Mouse (Mus musculus) heart, embryonic 14.5 days (tissue): Measurements from ENCODE around the gene 9230104L09Rik. TPM values are rescaled to one million over a fixed set of nuclear protein-coding genes. Genes with fewer than 3 reads are reported as not detected.

Experiments
- ATAC-seq: fragments of 200-750 bp; cut with Nextera tagmentation; 2 replicates; pipeline ENCODE4 v1.8.0; 2017; ENCODE audit warnings: low read depth, moderate TSS enrichment; ENCODE audit not compliant: insufficient number of reproducible peaks, insufficient read depth, low FRiP score
- H3K27ac ChIP-seq, 2 experiments: fragments of 200-500 bp in 1 of 2; fragments of 300-500 bp in 1 of 2; sonication (generic) in 1 of 2; replicated peaks in 1 of 2; 2 replicates each; pipeline ENCODE4 v1.5.1; 2012 to 2014; ENCODE audit warnings: low read depth in 2 of 2, low read length in 2 of 2, control low read depth in 1 of 2, mild to moderate bottlenecking in 1 of 2, mixed read lengths in 1 of 2; ENCODE audit not compliant: control insufficient read depth in 1 of 2, insufficient read depth in 1 of 2
- H3K27me3 ChIP-seq: fragments of 300-500 bp; sonication (generic); 2 replicates; pipeline ENCODE4 v1.6.1; 2014; ENCODE audit warnings: mild to moderate bottlenecking, low read length, control low read depth; ENCODE audit not compliant: control insufficient read depth, insufficient read depth
- H3K36me3 ChIP-seq: fragments of 300-500 bp; sonication (generic); 2 replicates; pipeline ENCODE4 v1.6.1; 2014; ENCODE audit warnings: mild to moderate bottlenecking, control low read depth, low read length, mixed read lengths; ENCODE audit not compliant: control insufficient read depth, insufficient read depth
- H3K4me1 ChIP-seq, 2 experiments: fragments of 200-500 bp in 1 of 2; fragments of 300-500 bp in 1 of 2; sonication (generic) in 1 of 2; 2 replicates each; pipeline ENCODE4 v1.6.1; 2012 to 2014; ENCODE audit warnings: low read length in 2 of 2, control low read depth in 1 of 2, mixed read lengths in 1 of 2; ENCODE audit not compliant: control insufficient read depth in 2 of 2, insufficient read depth in 2 of 2
- H3K4me2 ChIP-seq: fragments of 300-500 bp; sonication (generic); 2 replicates; pipeline ENCODE4 v1.6.1; 2014; ENCODE audit warnings: mild to moderate bottlenecking, low read length
- H3K4me3 ChIP-seq, 2 experiments: fragments of 200-500 bp in 1 of 2; fragments of 300-500 bp in 1 of 2; sonication (generic) in 1 of 2; 2 replicates each; pipeline ENCODE4 v1.5.1; 2012 to 2014; ENCODE audit warnings: low read length in 2 of 2, mild to moderate bottlenecking in 2 of 2, control low read depth in 1 of 2, low read depth in 1 of 2, moderate library complexity in 1 of 2; ENCODE audit not compliant: control insufficient read depth in 1 of 2, insufficient read depth in 1 of 2
- H3K9ac ChIP-seq: fragments of 300-500 bp; sonication (generic); 2 replicates; pipeline ENCODE4 v1.6.1; 2014; ENCODE audit warnings: mild to moderate bottlenecking, low read length
- H3K9me3 ChIP-seq: fragments of 300-500 bp; sonication (generic); 2 replicates; pipeline ENCODE4 v1.6.1; 2016; ENCODE audit warnings: low read length, control low read depth; ENCODE audit not compliant: control insufficient read depth
- WGBS: fragments of 180-500 bp; shearing (Covaris S2); extraction: QIAGEN DNeasy Blood & Tissue Kit; methylation state at CpG from one replicate; pipeline ENCODE4 v1.1.7; 2014; 5-methylcytosine and 5-hydroxymethylcytosine counted together
- polyA plus RNA-seq: library from polyadenylated mRNA; unstranded; fragments of >200 nt; fragmentation: Nextera tagmentation; extraction: Ambion mirVana; gene quantifications from 2 replicates; pipeline ENCODE4 v1.2.1, GENCODE M21; 2014

Gene 9230104L09Rik
- 0.32 TPM in 1 of 2 replicates, not detected in the other for polyA plus RNA-seq

DNA sequence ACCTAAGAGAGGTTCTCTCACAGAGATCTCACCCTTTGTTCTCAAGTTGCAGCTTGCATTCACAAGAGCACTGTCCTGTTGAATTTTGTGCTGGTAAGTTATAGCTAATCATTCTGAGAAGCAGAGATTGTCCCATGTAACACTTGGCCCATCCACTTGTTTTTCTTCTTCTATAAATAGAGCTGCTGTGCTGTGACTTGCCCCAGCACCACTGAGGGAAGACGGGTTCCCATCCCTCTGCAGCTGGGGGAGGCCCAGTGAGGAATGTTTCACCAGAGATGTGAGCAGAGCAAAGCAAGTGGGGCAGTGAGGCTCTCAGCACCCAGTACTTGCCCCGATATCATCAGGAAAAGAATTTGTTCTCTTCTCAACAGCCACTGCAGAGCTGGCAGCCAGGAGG, at the start of gene 9230104L09Rik:
9230104L09Rik (minus strand) TSS at position 73 of the 400 bp plus-strand sequence.
- H3K4me3 ChIP-seq = no peak within 1 kb of the TSS
- peaks cover 0 to 9% of the 10 kb centered on the region in 2 experiments; a peak in 1 of 4 replicates for H3K4me1 ChIP-seq
- peak within 1 kb of the TSS; percentile 31; the same call in 1 of the 2 replicates for H3K4me2 ChIP-seq
- H3K27ac ChIP-seq = peak within 1 kb of the TSS; percentile 17 to 74
- peak; percentile 75; the same call in 1 of the 2 replicates for ATAC-seq
- WGBS = 6% methylated on average over 2 of the region's 2 CpGs
- H3K9me3 ChIP-seq = no peaks in the 10 kb centered on the region
- H3K36me3 ChIP-seq = no peaks in the 10 kb centered on the region
- no peak within 1 kb of the TSS for H3K9ac ChIP-seq
- no peaks in the 10 kb centered on the region for H3K27me3 ChIP-seq

DNA sequence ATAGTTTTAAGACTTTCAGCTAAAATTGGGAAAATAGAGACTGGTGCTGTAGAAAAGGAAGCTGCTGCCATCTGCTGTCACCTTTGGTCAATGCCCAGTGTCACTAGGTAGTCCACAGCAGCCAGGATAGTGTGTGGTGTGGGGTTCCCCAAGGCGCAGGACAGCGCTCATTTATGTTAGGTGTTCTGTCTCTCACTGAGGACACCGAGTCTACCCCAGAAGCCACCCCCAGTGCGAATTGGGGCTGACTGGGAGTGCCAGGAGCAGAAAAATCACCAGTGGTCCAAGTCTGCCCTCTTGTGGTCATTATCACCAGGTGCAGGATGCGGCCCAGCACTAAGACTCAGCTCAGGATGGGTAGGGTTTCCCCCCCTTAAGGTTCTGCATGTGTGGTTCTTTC, 37.4 kb upstream of the 9230104L09Rik start:
- H3K27ac ChIP-seq = no peak overlapping the region
- no peak overlapping the region for H3K9ac ChIP-seq
- peak; percentile 68 for ATAC-seq
- 2% methylated on average over 5 of the region's 5 CpGs for WGBS
- no peaks in the 10 kb centered on the region for H3K4me1 ChIP-seq
- H3K4me3 ChIP-seq = peak overlapping the region in 1 of 2 experiments; percentile 24; a peak in 1 of 4 replicates
- H3K9me3 ChIP-seq = no peaks in the 10 kb centered on the region
- H3K27me3 ChIP-seq = no peaks in the 10 kb centered on the region
- H3K36me3 ChIP-seq = no peaks in the 10 kb centered on the region
- peak overlapping the region; percentile 48 for H3K4me2 ChIP-seq

DNA sequence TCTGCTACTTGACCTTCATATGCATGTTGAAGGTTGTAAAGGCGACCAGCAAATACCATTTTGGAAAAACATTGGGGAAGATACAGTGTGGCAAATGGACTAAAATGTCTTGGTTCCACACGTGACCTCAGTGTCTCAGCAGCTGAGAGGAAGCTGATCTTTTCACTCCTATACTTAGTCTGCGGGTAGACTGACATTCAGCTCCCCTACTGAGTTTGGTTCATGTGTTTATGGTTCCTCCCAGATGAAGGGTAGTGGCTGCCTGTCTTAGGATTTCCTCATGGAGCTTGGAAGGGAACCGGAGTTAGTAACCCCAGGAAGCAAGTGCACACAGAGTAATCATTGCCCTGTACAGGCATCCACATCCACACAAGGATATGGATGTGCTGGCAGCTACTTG, 35.5 kb upstream of the 9230104L09Rik start:
- no peak overlapping the region for H3K4me3 ChIP-seq
- ATAC-seq = no peak
- H3K9me3 ChIP-seq = no peaks in the 10 kb centered on the region
- no peaks in the 10 kb centered on the region for H3K36me3 ChIP-seq
- no peaks in the 10 kb centered on the region; a peak in 1 of 4 replicates for H3K4me1 ChIP-seq
- H3K27ac ChIP-seq = no peak overlapping the region
- no peak overlapping the region for H3K9ac ChIP-seq
- 64% methylated on average over 4 of the region's 4 CpGs for WGBS
- no peaks in the 10 kb centered on the region for H3K27me3 ChIP-seq
- H3K4me2 ChIP-seq = no peak overlapping the region

DNA sequence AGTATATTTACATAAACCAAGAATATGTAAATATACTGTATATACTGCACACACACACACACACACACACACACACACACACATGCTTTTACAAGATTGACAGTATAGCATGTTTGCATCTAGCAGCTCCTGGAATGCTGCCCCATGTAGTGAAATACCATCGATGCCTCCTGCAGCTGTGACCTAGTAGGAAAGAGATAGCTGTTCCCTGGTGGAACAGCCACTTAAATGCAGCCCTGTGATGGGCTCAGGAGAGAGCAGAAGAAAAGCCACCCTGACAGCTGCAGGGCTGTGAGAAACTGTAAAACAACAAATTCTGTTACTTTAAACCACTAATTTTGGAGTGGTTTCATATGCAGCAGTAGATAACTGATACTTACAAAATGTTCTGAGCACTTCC, 31.4 kb upstream of the 9230104L09Rik start:
- no peaks in the 10 kb centered on the region; a peak in 1 of 4 replicates for H3K4me1 ChIP-seq
- no peaks in the 10 kb centered on the region for H3K36me3 ChIP-seq
- H3K4me3 ChIP-seq = no peak overlapping the region
- no peak overlapping the region for H3K4me2 ChIP-seq
- H3K9ac ChIP-seq = 0 out of 2 replicates have a peak overlapping the region, but pooled peaks have one; percentile 21
- H3K9me3 ChIP-seq = no peaks in the 10 kb centered on the region
- no peaks in the 10 kb centered on the region for H3K27me3 ChIP-seq
- no peak overlapping the region for H3K27ac ChIP-seq
- 23% methylated on average over 1 of the region's 1 CpGs for WGBS
- no peak for ATAC-seq

DNA sequence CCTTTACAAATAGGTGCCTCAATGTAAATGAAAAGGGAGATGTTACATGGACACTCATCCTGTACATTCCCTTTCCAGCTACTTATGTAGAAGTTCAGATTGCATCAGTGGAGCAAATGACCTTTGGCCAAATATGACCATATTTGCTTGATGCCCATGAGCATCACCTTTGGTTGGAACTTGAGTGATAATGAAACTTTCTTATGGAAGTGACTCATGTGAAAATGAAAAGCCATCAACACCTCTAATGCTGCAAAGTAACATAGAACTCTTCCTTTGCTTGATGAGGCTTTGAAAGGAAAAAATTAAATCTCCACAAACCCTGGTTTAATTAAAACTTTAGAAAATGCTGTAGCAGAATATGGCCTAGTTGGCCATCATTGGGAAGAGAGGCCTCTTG, 28.3 kb upstream of the 9230104L09Rik start:
- Histone ChIP-seq H3K4me1 (peaks cover 0 to 8% of the 10 kb centered on the region in 2 experiments; a peak in 2 of 4 replicates), H3K27me3 (no peaks in the 10 kb centered on the region), H3K9ac (no peak overlapping the region), H3K4me2 (no peak overlapping the region), H3K4me3 (no peak overlapping the region), H3K27ac (no peak overlapping the region), H3K36me3 (no peaks in the 10 kb centered on the region), H3K9me3 (no peaks in the 10 kb centered on the region)
- ATAC-seq = no peak

DNA sequence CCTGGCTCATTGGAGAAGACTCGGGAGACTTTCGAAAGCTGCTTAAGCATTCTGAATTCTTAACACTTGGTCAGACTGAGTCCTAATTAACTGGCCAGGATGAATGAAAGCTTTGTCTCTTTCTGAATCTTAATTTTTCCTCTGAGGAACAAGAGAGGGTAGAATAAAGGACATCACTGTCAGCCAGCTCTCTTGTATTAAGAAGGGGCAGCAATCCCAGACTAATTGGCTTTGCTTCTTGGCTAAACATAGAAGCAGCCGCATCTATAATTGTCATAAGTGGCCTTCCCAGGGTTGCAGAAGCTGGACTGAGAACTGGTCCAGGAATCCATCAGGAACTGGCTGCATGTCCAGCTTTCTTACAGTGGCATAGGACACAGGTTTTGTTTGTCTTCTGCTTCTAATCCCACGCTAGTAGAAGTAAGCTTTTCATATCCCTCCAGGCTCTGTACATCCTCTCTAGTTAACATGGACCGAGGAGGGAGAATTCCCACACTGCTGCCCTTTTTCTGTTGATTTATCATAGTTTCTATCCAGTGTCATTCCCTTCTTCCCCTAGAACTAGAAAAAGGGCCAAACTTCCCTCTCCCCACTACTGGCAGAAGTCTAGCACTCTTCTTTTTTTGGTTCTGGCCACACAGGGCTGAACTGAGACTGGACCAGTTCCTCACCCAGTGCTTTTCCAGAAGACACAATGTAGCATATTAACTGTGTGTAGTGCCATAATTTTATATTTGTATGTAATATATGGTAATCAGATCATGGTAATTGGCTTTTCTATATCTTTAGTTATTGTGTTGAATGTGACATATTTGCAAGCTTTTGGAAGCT, 25.4 kb upstream of the 9230104L09Rik start:
- no peak for ATAC-seq
- Histone ChIP-seq H3K4me2 (no peak overlapping the region), H3K4me1 (peaks cover 0 to 8% of the 10 kb centered on the region in 2 experiments; a peak in 1 of 4 replicates), H3K9ac (no peak overlapping the region), H3K36me3 (no peaks in the 10 kb centered on the region), H3K27me3 (no peaks in the 10 kb centered on the region), H3K9me3 (no peaks in the 10 kb centered on the region), H3K4me3 (no peak overlapping the region), H3K27ac (peak overlapping the region; percentile 6 to 34; a peak in 3 of 4 replicates)
- 55% methylated on average over 5 of the region's 5 CpGs for WGBS

DNA sequence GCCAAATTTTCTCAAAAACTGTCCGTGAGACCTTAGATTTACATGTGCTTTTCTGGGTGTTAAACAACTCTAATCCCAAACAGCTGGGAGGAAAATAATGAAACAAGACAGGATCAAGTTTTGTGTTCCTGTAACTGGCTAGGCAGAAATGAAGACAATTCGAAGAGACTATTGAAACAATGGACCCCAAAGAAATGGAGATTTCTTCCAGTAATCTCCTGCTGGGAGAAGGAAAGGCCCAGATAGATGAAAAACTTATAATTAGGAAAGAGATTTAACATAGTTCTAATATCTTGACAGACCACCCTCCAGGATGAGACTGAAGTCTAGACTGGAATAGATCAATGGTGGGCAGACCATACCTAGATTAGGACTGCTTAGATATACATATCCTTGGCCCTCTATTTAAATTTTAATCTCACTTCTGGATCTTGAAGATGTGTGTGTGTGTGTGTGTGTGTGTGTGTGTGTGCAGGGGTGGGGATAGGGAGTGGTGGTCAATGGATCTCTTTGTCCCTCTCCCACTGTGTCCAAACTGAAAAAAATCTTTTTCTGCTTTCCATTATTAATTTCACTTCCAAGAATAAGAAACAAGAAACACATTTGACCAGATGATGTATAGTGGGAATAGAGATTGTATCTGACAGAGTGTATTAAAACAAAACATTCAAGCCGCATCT, 24.6 kb upstream of the 9230104L09Rik start:
- 82% methylated on average over 3 of the region's 3 CpGs for WGBS
- no peaks in the 10 kb centered on the region for H3K27me3 ChIP-seq
- peaks cover 3 to 11% of the 10 kb centered on the region in 2 experiments; a peak in 2 of 4 replicates for H3K4me1 ChIP-seq
- H3K4me3 ChIP-seq = no peak overlapping the region
- no peaks in the 10 kb centered on the region for H3K9me3 ChIP-seq
- H3K36me3 ChIP-seq = no peaks in the 10 kb centered on the region
- H3K4me2 ChIP-seq = no peak overlapping the region
- H3K27ac ChIP-seq = peak overlapping the region; percentile 6 to 34; a peak in 3 of 4 replicates
- ATAC-seq = no peak
- H3K9ac ChIP-seq = no peak overlapping the region
